Mouse (Mus musculus): ENCODE results near the gene Gpatch3.

Gene Gpatch3

GRCm38 (mm10) chr4:133620668-133621067 lies 46.1 kb downstream of the Gpatch3 start:
- no peaks in the 10 kb centered on the region for H3K27me3 ChIP-seq (ENCODE audit: control insufficient read depth, insufficient read depth, low read length, poor library complexity, severe bottlenecking)
- DNase-seq (ENCODE audit: low read depth, low spot score) = peak; percentile 81
- H3K36me3 ChIP-seq (ENCODE audit: control insufficient read depth, insufficient read depth, low read length, poor library complexity, severe bottlenecking) = peaks cover 11% of the 10 kb centered on the region; the same call in 1 of the 2 replicates

GRCm38 (mm10) chr4:133622161-133622695 lies 47.7 kb downstream of the Gpatch3 start:
- peak; percentile 93 for DNase-seq (ENCODE audit: low read depth, low spot score)
- no peaks in the 10 kb centered on the region for H3K27me3 ChIP-seq (ENCODE audit: control insufficient read depth, insufficient read depth, low read length, poor library complexity, severe bottlenecking)
- H3K36me3 ChIP-seq (ENCODE audit: control insufficient read depth, insufficient read depth, low read length, poor library complexity, severe bottlenecking) = peaks cover 4% of the 10 kb centered on the region; the same call in 1 of the 2 replicates

- DNase-seq (ENCODE audit: low read depth, low spot score) = no peak
- no peaks in the 10 kb centered on the region; the same call in 1 of the 2 replicates for H3K36me3 ChIP-seq (ENCODE audit: control insufficient read depth, insufficient read depth, low read length, poor library complexity, severe bottlenecking)
- H3K27me3 ChIP-seq (ENCODE audit: control insufficient read depth, insufficient read depth, low read length, poor library complexity, severe bottlenecking) = no peaks in the 10 kb centered on the region
Observed at GRCm38 (mm10) chr4:133624830-133625229, 50.3 kb downstream of the Gpatch3 start.

DNA sequence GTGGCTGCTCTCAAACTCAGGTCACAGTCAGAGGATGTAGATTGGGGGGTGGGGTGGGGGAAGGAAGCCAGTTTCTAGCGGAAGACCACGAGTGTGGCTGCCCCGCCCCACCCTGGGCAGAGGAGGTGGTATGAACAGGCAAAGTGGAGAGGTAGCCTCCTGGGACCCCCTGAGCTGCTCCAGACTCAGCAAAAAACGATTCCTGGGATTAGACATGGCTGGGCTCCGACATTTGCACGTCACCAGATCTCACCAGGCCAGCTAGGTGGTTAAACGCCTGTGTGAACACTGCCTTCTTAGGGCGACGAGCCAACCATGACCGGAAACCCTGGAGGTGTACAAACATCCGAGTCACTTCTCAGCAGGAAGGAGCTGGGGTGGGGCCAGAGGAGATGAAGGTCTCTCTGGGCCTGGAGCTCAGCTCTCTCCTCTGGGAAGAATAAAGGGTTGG lies 51.1 kb downstream of the Gpatch3 start:
- Histone ChIP-seq H3K27me3 (ENCODE audit: control insufficient read depth, insufficient read depth, low read length, poor library complexity, severe bottlenecking) (no peaks in the 10 kb centered on the region), H3K36me3 (ENCODE audit: control insufficient read depth, insufficient read depth, low read length, poor library complexity, severe bottlenecking) (no peaks in the 10 kb centered on the region; the same call in 1 of the 2 replicates)
- peak; percentile 87 for DNase-seq (ENCODE audit: low read depth, low spot score)

DNA sequence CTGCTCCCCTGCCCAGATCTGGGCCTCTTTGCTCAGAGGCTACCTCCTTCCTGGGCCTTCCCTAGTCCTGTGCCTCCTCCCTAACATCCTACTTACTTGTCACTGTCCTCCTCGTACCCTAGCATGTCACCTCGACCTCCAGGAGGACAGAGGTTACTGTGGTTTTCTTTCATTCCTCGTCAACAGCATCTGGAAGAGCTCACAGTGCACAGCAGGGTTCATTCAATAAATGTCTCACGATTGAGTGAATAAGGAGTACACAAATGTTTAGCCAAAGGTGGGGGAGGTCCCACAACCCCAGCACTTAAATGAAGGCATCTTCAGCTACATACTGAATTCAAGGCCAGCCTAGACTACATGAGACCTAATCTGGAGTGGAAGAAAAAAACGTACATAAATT lies 51.7 kb downstream of the Gpatch3 start:
- Histone ChIP-seq H3K36me3 (ENCODE audit: control insufficient read depth, insufficient read depth, low read length, poor library complexity, severe bottlenecking) (no peaks in the 10 kb centered on the region; the same call in 1 of the 2 replicates), H3K27me3 (ENCODE audit: control insufficient read depth, insufficient read depth, low read length, poor library complexity, severe bottlenecking) (no peaks in the 10 kb centered on the region)
- DNase-seq (ENCODE audit: low read depth, low spot score) = no peak

DNA sequence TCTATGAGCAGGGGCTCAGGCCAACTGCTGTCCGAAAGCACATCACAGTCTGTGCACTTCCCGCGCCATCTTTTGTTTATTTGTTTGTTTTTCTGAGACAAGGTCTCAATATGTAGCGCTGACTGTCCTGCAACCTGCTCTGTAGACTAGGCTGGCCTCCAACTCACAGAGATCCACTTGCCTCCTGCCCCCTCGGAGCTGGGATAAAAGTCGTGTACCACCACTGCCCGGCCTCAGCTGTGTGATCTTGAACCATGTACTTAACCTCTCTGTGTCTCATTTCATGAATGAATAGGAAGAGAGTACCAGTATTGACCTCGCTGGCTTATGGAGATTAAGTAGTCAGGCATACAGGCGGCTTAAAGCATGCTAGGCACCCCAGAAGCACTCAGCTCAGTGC lies 52.1 kb downstream of the Gpatch3 start:
- no peak for DNase-seq (ENCODE audit: low read depth, low spot score)
- H3K27me3 ChIP-seq (ENCODE audit: control insufficient read depth, insufficient read depth, low read length, poor library complexity, severe bottlenecking) = no peaks in the 10 kb centered on the region
- no peaks in the 10 kb centered on the region; the same call in 1 of the 2 replicates for H3K36me3 ChIP-seq (ENCODE audit: control insufficient read depth, insufficient read depth, low read length, poor library complexity, severe bottlenecking)

GRCm38 (mm10) chr4:133627039-133627438 lies 52.5 kb downstream of the Gpatch3 start:
- Histone ChIP-seq H3K36me3 (ENCODE audit: control insufficient read depth, insufficient read depth, low read length, poor library complexity, severe bottlenecking) (no peaks in the 10 kb centered on the region; the same call in 1 of the 2 replicates), H3K27me3 (ENCODE audit: control insufficient read depth, insufficient read depth, low read length, poor library complexity, severe bottlenecking) (no peaks in the 10 kb centered on the region)
- no peak for DNase-seq (ENCODE audit: low read depth, low spot score)

- Histone ChIP-seq H3K36me3 (ENCODE audit: control insufficient read depth, insufficient read depth, low read length, poor library complexity, severe bottlenecking) (no peaks in the 10 kb centered on the region; the same call in 1 of the 2 replicates), H3K27me3 (ENCODE audit: control insufficient read depth, insufficient read depth, low read length, poor library complexity, severe bottlenecking) (no peaks in the 10 kb centered on the region)
- peak; percentile 48 for DNase-seq (ENCODE audit: low read depth, low spot score)
Observed at GRCm38 (mm10) chr4:133628517-133628916, 54.0 kb downstream of the Gpatch3 start.

DNA sequence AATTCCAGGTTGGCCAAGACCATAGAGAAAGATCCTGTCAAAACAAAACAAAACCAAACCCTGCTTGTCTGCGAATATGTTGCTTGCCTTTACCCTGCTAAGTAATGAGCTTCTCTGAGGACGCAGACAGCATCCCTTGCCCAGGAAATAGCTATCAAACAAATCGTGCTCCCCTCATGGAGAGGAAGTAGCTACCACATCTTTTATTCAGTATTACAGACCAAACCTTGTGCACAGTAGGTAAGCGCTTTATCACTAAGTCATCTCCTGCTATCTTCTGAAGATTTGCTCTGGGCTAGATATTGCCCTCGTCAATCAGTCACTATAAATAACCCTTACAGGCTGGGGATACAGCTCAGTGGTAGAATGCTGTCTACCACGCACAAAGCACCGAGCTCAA lies 54.6 kb downstream of the Gpatch3 start:
- no peak for DNase-seq (ENCODE audit: low read depth, low spot score)
- Histone ChIP-seq H3K27me3 (ENCODE audit: control insufficient read depth, insufficient read depth, low read length, poor library complexity, severe bottlenecking) (no peaks in the 10 kb centered on the region), H3K36me3 (ENCODE audit: control insufficient read depth, insufficient read depth, low read length, poor library complexity, severe bottlenecking) (no peaks in the 10 kb centered on the region; the same call in 1 of the 2 replicates)

DNA sequence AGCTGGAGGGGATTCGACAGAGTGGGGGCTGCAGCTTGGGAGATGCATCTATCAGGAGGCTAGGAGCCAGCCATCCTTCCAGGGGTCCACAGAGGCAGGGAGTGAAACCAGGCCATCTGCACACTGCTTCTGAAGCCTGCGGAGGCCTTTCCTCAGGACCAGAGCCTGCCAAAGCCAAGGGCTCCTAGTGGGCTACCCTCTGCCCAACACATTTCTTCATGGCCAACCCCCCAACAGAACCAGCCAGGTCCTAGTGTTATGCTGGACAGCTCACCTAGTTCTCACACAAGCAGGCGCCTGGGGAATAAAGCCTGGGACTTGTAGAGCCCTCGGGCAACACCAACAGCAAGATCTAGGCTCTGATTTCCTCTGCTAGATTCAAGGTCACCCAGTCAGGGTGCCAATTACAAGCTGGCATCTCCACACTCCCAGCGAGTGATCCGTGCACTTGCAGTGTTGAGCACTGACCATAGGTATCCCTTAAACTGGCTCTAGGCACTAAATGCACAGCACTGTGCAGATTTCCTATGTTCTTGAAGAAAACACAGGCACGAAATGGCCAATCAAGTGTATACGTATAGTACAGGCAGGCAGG lies 55.9 kb downstream of the Gpatch3 start:
- no peaks in the 10 kb centered on the region for H3K27me3 ChIP-seq (ENCODE audit: control insufficient read depth, insufficient read depth, low read length, poor library complexity, severe bottlenecking)
- H3K36me3 ChIP-seq (ENCODE audit: control insufficient read depth, insufficient read depth, low read length, poor library complexity, severe bottlenecking) = no peaks in the 10 kb centered on the region; the same call in 1 of the 2 replicates
- no peak for DNase-seq (ENCODE audit: low read depth, low spot score)

GRCm38 (mm10) chr4:133631071-133631768 lies 56.7 kb downstream of the Gpatch3 start:
- H3K36me3 ChIP-seq (ENCODE audit: control insufficient read depth, insufficient read depth, low read length, poor library complexity, severe bottlenecking) = no peaks in the 10 kb centered on the region; the same call in 1 of the 2 replicates
- no peaks in the 10 kb centered on the region for H3K27me3 ChIP-seq (ENCODE audit: control insufficient read depth, insufficient read depth, low read length, poor library complexity, severe bottlenecking)
- no peak for DNase-seq (ENCODE audit: low read depth, low spot score)

- peak; percentile 77 for DNase-seq (ENCODE audit: low read depth, low spot score)
- Histone ChIP-seq H3K36me3 (ENCODE audit: control insufficient read depth, insufficient read depth, low read length, poor library complexity, severe bottlenecking) (no peaks in the 10 kb centered on the region; the same call in 1 of the 2 replicates), H3K27me3 (ENCODE audit: control insufficient read depth, insufficient read depth, low read length, poor library complexity, severe bottlenecking) (no peaks in the 10 kb centered on the region)
Observed at GRCm38 (mm10) chr4:133631769-133632411, 57.3 kb downstream of the Gpatch3 start.

DNA sequence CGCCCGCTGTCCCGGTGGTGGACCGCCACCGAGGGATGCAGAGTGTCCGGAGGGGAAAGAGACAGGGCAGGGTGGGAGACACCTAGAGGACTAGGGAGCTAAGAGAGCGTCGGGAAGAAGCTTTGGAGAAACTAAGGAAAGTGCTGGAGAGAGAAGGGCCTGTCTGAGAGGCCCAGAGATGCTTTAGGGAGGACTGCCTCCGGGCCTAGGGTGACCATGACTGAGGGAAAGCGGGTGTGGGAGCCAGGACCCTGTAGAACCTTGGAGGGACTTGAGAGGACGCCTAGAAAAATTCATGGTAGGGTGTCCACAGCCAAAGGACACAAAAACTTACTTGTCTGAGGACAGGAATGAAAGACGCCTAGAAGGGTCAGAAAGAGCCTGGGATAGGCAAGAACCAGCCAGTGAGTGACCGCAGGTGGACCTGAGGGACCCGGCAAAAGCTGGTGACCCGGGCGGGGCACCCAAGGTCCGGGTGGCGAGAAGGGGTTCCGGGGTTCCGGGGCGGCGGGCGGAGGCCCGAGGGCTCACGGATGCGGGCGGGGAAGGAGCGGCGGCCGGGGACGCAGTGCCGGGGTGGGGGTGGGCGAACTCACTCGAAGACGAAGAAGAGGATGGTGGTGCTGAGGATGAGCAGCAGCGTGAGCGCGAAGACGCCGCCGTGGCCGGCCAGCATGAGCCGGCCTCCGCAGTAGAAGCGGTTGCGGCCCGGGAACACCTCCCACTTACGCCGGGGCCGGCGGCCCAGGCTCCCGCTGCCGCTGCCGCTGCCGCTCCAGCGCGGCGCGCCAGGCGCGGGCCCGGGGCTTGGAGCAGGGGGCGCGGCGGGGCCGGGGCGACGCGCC lies 58.2 kb downstream of the Gpatch3 start:
- no peaks in the 10 kb centered on the region; the same call in 1 of the 2 replicates for H3K36me3 ChIP-seq (ENCODE audit: control insufficient read depth, insufficient read depth, low read length, poor library complexity, severe bottlenecking)
- no peak for DNase-seq (ENCODE audit: low read depth, low spot score)

More for the DNA sequence above, 58.2 kb downstream of the Gpatch3 start:
- H3K27me3 ChIP-seq (ENCODE audit: control insufficient read depth, insufficient read depth, low read length, poor library complexity, severe bottlenecking) = no peaks in the 10 kb centered on the region

All from splenic B cell, adult 2 months (primary cell).